Mouse (Mus musculus): ENCODE measurements around the gene Gab1.
A peak's percentile ranks its signal among the peaks of the same experiment; 100 is the strongest.

Gab1 gene

GRCm38 (mm10) chr8:80749091-80749490, 131.2 kb downstream of the Gab1 start:
- DNase-seq (ENCODE audit: low spot score in 2 of 2) = no peak

- no peak for DNase-seq (ENCODE audit: low spot score in 2 of 2)
Observed at GRCm38 (mm10) chr8:80739932-80740331, 140.4 kb downstream of the Gab1 start.

- peak; percentile 89 to 93 for DNase-seq (ENCODE audit: low spot score in 2 of 2)
Observed at GRCm38 (mm10) chr8:80739155-80739924, 141.0 kb downstream of the Gab1 start, which contains the start of gene Smarca5. Smarca5 (minus strand) TSS chr8:80739497.

- DNase-seq (ENCODE audit: low spot score in 2 of 2) = peak; percentile 36 to 37
Observed at GRCm38 (mm10) chr8:80738388-80739154, 141.7 kb downstream of the Gab1 start.

GRCm38 (mm10) chr8:80738046-80738387, 142.3 kb downstream of the Gab1 start:
- DNase-seq (ENCODE audit: low spot score in 2 of 2) = no peak

- no peak for DNase-seq (ENCODE audit: low spot score in 2 of 2)
Observed at GRCm38 (mm10) chr8:80732326-80732725, 148.0 kb downstream of the Gab1 start.

GRCm38 (mm10) chr8:80714461-80714860, 165.9 kb downstream of the Gab1 start:
- DNase-seq (ENCODE audit: low spot score in 2 of 2) = no peak
